Mouse (Mus musculus) ES-Bruce4 (cell line): Measurements from ENCODE around the gene Wee1. TPM values are rescaled to one million over a fixed set of nuclear protein-coding genes. Genes with fewer than 3 reads are reported as not detected.
"Not testable (repeated sequence)": the region's sequence is repeated elsewhere in the genome, so short reads cannot be mapped to it uniquely, and the experiment has no call there.

Experiments used
- H3K27ac ChIP-seq: 2 replicates; pipeline ENCODE4 v1.5.1; 2012; ENCODE audit warnings: low read length, inconsistent platforms; ENCODE audit not compliant: insufficient read depth
- H3K27me3 ChIP-seq: 2 replicates; pipeline ENCODE4 v1.6.1; 2012; ENCODE audit warnings: mild to moderate bottlenecking, low read length, inconsistent platforms; ENCODE audit not compliant: control insufficient read depth, poor library complexity, insufficient read depth, severe bottlenecking
- H3K36me3 ChIP-seq: 2 replicates; pipeline ENCODE4 v1.6.1; 2012; ENCODE audit warnings: inconsistent platforms, mild to moderate bottlenecking, low read length, moderate library complexity; ENCODE audit not compliant: control insufficient read depth, poor library complexity, insufficient read depth, severe bottlenecking
- H3K4me1 ChIP-seq: one replicate; pipeline ENCODE4 v1.8.1; 2011; ENCODE audit warnings: low read length; ENCODE audit not compliant: control insufficient read depth, insufficient read depth
- H3K4me3 ChIP-seq: 2 replicates; pipeline ENCODE4 v1.5.1; 2011; ENCODE audit warnings: low read depth, mild to moderate bottlenecking, low read length
- H3K9ac ChIP-seq: 2 replicates; pipeline ENCODE4 v1.6.1; 2012; ENCODE audit warnings: low read depth, mild to moderate bottlenecking, inconsistent platforms; ENCODE audit not compliant: poor library complexity, severe bottlenecking
- H3K9me3 ChIP-seq: replicated peaks from 2 replicates; pipeline ENCODE4 v1.6.1; 2012; ENCODE audit warnings: mild to moderate bottlenecking, low read length, inconsistent platforms; ENCODE audit not compliant: control insufficient read depth, poor library complexity, insufficient read depth, severe bottlenecking
- CTCF ChIP-seq: IDR thresholded peaks from one replicate; pipeline ENCODE4 v1.8.1; 2011; ENCODE audit warnings: low read depth, low read length
- EP300 ChIP-seq: IDR thresholded peaks from 2 replicates; pipeline ENCODE4 v1.6.1; 2011; ENCODE audit warnings: low read depth, low read length; ENCODE audit not compliant: insufficient read depth
- POLR2A ChIP-seq: IDR thresholded peaks from one replicate; pipeline ENCODE4 v1.8.1; 2011; ENCODE audit warnings: low read length; ENCODE audit not compliant: insufficient read depth
- polyA plus RNA-seq: library from polyadenylated mRNA; stranded (reverse); fragments of >200 nt; gene quantifications from 2 replicates; pipeline ENCODE4 v1.2.4, GENCODE M21; 2011; ENCODE audit warnings: low read depth; ENCODE audit not compliant: missing spikeins, insufficient read depth, insufficient read length

Gene Wee1
- polyA plus RNA-seq, 1 experiment, result 60.1 TPM

DNA sequence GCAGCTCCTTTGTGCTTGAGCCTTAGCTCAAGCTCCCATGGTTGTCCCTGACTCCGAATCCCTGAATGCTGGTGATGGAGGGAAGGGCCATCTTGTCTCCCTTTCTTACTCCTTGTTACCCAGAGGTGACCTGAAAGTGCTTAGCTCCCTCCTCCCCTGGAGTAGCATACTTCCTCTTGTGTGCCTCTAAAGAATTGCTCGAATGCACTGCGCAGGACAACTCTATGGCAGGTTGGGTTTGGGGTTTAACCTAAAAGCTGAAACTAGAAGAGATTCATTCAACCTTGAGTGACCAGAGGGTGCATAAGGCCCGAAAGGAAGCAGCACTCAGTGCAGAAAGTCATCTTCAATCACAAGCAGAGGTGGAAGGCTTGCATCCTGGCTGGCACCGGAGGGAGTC, 31.0 kb downstream of the Wee1 start:
- H3K9ac ChIP-seq, result no peak overlapping the region
- no peak overlapping the region for H3K27ac ChIP-seq
- no peaks in the 10 kb centered on the region; the same call in 1 of the 2 replicates for H3K9me3 ChIP-seq
- no peaks in the 10 kb centered on the region for H3K27me3 ChIP-seq
- no peak for TF ChIP-seq EP300
- no peak for TF ChIP-seq POLR2A
- TF ChIP-seq CTCF, result no peak
- H3K4me1 ChIP-seq, result no peaks in the 10 kb centered on the region
- H3K36me3 ChIP-seq, result no peaks in the 10 kb centered on the region
- H3K4me3 ChIP-seq, result no peak overlapping the region

- H3K27ac ChIP-seq, result no peak overlapping the region
- H3K36me3 ChIP-seq, result no peaks in the 10 kb centered on the region
- no peak for TF ChIP-seq EP300
- no peak for TF ChIP-seq CTCF
- no peak for TF ChIP-seq POLR2A
- H3K27me3 ChIP-seq, result no peaks in the 10 kb centered on the region
- H3K9ac ChIP-seq, result no peak overlapping the region
- H3K9me3 ChIP-seq, result no peaks in the 10 kb centered on the region
- no peaks in the 10 kb centered on the region for H3K4me1 ChIP-seq
- H3K4me3 ChIP-seq, result no peak overlapping the region
Observed at GRCm38 (mm10) chr7:110156712-110157260, 34.9 kb downstream of the Wee1 start.

DNA sequence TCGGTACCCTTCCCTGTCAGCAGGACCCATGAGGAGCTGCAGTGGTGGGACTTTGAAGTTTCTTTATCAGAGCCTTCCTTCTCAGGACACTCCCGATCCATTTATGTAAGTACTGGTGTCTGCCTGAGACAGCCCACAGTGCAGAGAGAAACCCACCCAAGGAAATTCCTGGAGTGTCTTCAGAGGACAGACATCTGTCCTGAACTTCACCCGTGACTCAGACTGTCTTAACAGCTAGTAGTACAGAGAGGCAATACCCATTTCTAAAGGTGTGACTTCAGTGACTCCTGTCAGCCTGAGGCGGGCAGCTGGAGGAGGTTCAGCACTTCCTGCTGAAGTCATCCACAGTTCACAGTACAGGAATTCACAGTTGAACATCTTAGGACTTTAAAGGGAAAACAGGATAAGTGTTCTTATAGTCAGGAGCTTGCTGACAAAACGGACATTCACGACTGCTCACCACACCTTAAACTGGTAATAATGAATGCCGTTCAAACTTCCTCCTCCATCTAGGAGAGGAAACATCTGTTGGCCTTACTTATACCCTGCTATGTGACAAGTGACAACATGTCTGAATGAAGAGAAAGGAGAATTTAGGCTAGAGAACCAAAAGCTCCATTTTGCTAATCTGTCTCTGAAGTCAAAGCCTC, 35.5 kb downstream of the Wee1 start:
- H3K9ac ChIP-seq, result no peak overlapping the region
- no peaks in the 10 kb centered on the region for H3K36me3 ChIP-seq
- TF ChIP-seq CTCF (no peak), EP300 (no peak), POLR2A (no peak)
- H3K27me3 ChIP-seq, result no peaks in the 10 kb centered on the region
- H3K27ac ChIP-seq, result no peak overlapping the region
- no peak overlapping the region for H3K4me3 ChIP-seq
- no peaks in the 10 kb centered on the region for H3K9me3 ChIP-seq
- H3K4me1 ChIP-seq, result no peaks in the 10 kb centered on the region

- TF ChIP-seq CTCF (no peak), POLR2A (no peak), EP300 (no peak)
- Histone ChIP-seq H3K36me3 (no peaks in the 10 kb centered on the region), H3K27me3 (no peaks in the 10 kb centered on the region), H3K27ac (no peak overlapping the region), H3K9ac (no peak overlapping the region), H3K4me3 (no peak overlapping the region), H3K4me1 (no peaks in the 10 kb centered on the region), H3K9me3 (no peaks in the 10 kb centered on the region)
Observed at GRCm38 (mm10) chr7:110158073-110158472, 36.2 kb downstream of the Wee1 start.

GRCm38 (mm10) chr7:110160109-110160508, 38.3 kb downstream of the Wee1 start:
- H3K9me3 ChIP-seq, H3K4me1 ChIP-seq, H3K9ac ChIP-seq, H3K36me3 ChIP-seq, H3K4me3 ChIP-seq, H3K27me3 ChIP-seq, H3K27ac ChIP-seq: not testable (repeated sequence)

- TF ChIP-seq EP300 (no peak), POLR2A (no peak), CTCF (no peak)
- Histone ChIP-seq H3K36me3 (no peaks in the 10 kb centered on the region), H3K27ac (no peak overlapping the region), H3K27me3 (no peaks in the 10 kb centered on the region), H3K9ac (no peak overlapping the region), H3K4me1 (no peaks in the 10 kb centered on the region), H3K9me3 (no peaks in the 10 kb centered on the region), H3K4me3 (no peak overlapping the region)
Observed at GRCm38 (mm10) chr7:110160601-110161000, 38.8 kb downstream of the Wee1 start.
